Mouse (Mus musculus): ENCODE measurements around the gene Dera.
A peak's percentile ranks its signal among the peaks of the same experiment; 100 is the strongest.

The Dera gene

DNA sequence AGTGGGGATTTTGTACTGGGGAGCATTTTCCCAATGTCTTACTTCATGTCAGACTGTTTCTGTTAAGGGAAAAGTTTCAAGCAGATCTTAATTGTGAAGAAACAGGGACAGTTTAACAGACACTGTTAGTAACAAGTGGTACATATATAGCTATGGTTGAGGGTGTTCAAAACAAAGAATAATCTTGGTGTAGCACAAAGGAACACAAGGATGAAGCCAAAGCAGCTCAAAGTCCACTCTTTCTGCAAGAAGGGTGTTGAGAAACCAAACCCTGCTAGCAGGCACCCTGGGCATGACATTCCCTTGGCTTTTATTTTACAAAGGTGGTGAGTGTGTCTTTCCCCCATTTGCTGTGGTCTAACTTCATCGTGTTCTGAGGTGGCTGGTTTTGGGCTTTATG, 3.5 kb downstream of the Dera start:
- DNase-seq (ENCODE audit: low read depth, low spot score) = no peak

DNA sequence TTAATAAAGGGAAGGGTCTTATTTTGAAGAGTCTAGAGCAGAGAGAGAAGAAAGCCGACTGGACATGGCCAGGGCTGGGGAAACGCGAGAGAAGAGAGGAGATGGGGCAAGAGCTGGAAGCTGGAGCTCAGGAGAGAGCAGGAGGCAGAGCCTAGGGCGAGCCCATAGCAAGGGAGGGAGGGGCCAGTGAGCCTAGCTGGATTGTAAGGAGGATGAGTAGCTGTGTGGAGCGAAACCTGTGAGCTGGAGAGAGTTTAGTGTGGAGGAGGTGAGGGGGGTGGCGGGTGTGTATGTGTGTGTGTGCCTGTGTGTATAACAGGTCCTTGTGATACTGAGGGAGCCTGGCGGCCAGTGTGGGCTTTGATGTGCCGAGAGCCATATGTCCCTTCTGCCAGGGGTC, 5.3 kb downstream of the Dera start:
- DNase-seq (ENCODE audit: low read depth, low spot score) = no peak

DNA sequence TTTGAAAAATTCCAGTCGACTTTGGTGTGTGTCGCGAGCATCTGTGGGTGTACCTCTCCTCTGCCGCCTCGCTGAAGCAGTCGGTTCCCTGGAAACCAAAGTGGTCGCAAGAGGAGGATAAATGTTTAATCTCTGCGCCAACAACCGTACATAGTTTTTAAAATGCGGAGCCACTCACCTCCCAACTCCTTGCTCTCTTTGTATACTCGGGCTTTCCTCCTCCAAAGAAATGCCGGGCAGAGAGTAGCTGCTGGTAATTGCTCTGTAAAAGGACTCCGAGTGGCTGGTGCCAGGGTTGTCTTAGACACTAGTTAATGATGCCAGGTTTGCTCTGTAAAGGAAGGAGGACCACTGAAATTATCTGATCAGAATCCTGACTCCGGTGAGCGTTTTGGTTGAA, 6.6 kb downstream of the Dera start:
- DNase-seq (ENCODE audit: low read depth, low spot score) = no peak

DNA sequence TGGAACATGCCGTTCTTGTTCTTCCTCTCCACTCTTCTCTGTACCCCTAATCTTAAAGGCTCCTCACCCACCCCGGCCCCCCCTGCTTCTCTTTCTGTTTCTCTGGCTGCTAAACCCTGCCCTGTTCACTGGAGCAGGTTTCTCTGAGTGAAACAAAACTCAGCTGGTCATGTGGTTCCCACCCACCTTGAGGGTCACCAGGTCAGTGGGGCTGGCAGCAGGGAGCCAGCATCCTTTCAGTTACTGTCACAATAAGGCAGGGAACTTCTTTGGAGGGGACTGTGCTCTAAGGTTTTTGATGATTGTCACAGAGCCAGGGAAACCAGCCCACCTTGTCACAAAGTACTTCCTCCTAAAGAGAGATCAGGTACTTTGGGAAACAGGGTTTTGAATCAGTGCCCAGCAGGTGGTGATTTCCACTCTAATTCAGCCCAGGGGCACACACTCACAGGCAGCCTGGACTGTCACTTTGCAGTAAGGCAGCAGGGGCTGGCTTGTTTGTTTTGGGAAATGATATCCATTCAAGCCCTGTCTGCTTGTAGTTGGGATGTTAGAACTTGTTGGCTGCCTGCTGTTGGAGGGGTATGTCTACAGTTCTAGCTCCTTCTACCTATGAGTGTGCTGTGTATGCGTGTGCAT, 10.3 kb downstream of the Dera start:
- no peak for DNase-seq (ENCODE audit: low read depth, low spot score)

DNA sequence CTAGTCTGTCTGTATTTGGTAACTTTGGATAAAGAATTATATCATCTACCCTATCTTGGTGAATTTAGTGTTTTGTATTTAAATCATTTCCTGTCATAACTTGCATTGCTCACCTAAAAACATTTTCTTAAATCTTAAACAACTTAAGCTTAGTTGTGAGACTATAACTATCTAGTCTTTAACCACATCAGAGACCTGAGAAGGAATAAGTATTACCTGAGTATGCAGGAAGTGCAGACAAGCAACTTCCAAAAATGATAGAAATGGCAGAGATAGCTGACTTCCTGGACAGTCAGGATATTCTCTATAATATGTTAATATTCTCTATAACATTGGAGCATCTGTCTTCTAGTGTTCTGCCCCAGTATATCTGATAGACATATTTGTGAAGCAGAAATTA, 11.8 kb downstream of the Dera start:
- DNase-seq (ENCODE audit: low read depth, low spot score) = no peak

- no peak for DNase-seq (ENCODE audit: low read depth, low spot score)
Measured at GRCm38 (mm10) chr6:137771621-137772250, 17.4 kb downstream of the Dera start.

DNA sequence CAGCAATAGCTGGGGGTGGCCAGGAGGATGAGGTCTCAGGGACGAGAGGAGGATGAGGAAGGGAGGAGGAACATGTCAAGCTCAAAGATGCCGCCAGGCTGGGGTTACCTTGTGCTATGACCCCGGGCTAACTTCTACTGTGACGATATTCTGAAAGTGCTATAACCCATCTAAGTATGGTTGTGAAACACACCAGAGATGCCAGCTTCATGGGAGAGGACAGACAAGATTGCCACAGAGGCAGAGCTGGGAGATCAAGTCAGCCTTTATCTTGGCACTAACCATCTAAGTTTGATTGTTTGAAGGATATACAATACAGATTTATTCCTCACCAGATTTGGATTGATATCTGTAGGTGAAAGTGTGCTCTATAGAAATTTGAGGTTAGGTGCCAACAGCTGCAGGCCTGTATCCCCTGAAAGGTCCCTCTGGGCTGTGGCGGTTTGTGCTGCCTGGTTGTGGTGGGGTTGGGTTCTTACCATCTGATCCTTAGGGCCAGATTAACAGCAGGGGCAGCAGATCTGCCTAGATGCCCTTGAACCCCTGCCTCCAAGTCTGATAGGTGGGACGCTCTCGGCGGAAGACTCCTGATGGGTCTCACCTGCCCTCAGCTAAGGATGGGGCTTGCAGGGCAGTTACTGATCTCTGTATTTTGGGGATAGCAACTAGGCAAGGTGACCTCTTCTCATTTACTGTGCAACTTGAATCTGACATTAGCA, 18.7 kb downstream of the Dera start:
- no peak for DNase-seq (ENCODE audit: low read depth, low spot score)

DNA sequence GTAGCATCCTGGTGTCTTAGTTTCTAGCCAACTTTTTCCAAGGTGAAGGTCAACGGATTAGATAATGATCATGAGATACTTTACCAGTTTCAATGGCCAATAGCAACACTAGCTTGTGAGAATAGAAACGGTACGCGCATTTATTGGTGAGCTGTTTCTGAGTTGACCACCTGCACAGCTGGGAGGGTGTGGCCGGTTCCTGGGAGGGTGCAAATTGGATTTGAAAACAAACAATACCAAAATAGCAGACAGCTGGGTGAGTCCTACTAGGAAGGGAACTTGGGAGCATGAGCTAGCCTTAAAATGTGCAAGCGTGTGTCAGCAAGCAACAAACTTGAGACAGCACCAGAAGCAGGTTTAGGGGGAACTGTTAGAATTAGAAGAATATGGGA, 19.3 kb downstream of the Dera start:
- DNase-seq (ENCODE audit: low read depth, low spot score) = no peak

GRCm38 (mm10) chr6:137774166-137774565, 19.8 kb downstream of the Dera start:
- no peak for DNase-seq (ENCODE audit: low read depth, low spot score)

GRCm38 (mm10) chr6:137775159-137775558, 20.8 kb downstream of the Dera start:
- DNase-seq (ENCODE audit: low read depth, low spot score) = no peak

DNA sequence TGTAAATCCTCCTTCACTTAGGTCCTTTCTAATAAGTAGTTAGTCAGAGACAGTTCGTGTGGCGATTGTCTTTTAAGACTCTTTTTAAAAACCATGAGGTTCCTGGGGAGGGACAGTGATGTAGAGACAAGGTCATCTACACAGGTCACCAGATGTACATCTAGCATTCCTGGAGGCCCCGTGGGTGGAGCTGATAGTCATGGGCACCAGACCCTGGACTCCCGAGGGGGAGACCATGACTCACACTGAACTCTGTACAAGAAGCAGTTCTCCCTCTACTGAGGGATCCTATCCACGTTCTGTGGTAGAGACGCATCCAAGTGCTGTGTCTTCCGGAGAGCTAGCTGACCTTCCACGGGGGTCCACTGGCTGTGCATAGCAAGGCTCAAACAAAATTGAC, 22.6 kb downstream of the Dera start:
- no peak for DNase-seq (ENCODE audit: low read depth, low spot score)

DNA sequence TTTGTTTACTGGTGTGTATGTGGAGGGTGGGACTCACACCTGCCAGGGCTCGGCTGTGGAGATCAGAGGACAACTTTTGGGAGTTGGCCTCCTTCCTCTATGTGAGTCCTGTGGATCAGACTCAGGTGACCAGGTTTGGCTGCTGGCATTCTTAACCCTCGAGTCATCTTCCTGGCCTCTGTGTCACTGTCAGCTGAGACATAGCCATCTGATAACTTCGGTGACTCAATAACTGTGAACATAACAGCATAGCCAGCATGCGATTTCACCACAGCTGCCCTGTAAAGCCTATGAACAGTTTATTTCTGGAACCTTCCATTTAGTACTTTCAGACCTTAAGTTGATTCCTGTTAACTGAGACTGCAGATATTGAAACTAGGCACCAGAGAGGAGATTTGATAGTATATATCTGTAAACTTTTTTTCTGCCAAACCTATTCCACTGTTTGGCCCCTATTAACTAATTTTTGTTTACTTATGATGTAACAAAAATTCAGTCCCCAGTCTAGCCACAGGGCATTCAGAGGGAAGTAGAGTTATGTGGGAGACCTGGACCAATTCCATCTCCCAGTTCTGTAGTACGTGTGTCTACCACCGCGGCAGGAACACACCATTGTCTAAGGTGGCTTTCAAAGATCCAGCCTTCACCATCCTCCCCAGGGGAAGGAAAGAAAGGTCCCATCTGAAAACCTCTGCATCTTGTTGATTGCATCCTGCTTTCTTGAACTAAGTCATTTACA, 29.7 kb downstream of the Dera start:
- no peak for DNase-seq (ENCODE audit: low read depth, low spot score)

GRCm38 (mm10) chr6:137788976-137789590, 34.7 kb downstream of the Dera start:
- DNase-seq (ENCODE audit: low read depth, low spot score) = no peak

DNA sequence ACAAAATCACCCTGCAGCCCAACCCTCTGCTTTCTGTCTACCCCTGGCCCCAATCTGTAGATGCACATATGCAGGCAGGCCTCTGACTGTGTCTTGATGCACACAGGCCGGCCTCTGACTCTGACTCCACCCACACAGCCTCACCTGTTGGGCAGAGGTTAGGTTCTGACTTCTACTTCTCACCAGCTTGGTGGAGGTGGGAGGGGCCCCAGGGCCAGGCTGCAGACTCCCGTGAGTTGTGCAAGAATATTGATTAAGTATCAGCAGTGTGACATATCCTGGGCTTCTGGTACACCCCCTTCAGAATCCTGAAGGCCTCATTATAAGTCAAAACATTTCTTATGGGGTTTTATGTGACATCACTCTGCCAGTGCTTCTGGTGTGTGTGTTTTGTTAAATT, 35.3 kb downstream of the Dera start:
- no peak for DNase-seq (ENCODE audit: low read depth, low spot score)

DNA sequence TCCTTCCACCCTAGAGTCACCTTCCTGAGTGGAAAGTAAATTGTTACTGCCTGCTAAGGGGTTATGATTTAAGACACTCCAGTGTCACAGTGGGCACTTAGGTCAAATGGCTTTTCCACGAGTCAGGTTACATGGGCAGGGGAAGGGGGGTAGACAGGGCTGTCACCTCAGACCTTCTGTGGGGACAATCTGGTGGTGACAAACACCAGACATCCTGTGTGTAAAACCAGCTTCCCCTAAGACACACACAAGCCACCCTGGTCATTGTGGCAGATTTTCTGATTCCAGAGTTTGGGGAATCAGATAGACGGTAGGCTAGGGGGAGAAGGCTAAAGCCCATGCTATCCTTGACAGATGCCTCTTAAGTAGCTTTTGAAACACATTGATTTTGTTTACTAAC, 41.1 kb downstream of the Dera start:
- DNase-seq (ENCODE audit: low read depth, low spot score) = no peak

- peak; percentile 9 for DNase-seq (ENCODE audit: low read depth, low spot score)
Measured at GRCm38 (mm10) chr6:137796596-137797567, 42.5 kb downstream of the Dera start.

DNA sequence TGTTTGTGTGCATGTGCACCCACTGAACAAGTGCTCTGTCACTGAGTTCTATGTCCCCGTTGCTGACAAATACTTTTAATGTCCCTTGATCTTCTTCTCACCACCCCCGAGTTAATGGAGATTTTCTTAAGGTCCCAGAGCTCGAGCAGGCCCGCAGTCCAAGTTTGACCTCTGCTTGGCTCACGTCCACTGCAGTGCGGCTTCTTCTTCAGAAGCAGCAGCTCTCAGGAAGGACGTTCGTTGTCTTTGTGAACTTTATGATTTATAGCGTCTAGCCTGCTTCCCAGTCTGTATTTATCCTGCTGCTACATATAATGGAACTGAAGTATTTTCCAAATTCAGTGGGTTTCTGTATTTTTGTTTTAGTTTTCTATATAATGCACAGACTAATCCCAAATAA, 44.9 kb downstream of the Dera start:
- no peak for DNase-seq (ENCODE audit: low read depth, low spot score)

GRCm38 (mm10) chr6:137803456-137804005, 49.2 kb downstream of the Dera start:
- no peak for DNase-seq (ENCODE audit: low read depth, low spot score)

DNA sequence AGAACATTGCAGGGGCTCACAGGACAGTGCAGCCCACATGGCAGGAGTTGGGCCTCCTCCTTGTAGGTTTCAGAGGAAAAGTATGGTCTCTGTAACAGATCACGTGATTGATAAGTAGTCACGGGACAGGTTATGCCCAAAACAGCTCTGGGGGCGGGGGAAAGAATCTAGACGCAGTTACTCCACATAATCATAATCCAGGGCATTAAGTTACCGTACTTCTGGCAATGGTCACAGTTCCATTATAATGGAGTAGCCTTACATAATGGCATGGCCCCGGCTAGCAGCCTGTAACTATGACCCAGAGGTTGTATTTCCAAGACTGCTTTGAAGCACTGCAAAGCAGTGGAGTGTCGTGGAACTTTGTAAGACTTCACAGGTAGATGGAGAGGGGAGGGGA, 49.8 kb downstream of the Dera start:
- no peak for DNase-seq (ENCODE audit: low read depth, low spot score)

- no peak for DNase-seq (ENCODE audit: low read depth, low spot score)
Measured at GRCm38 (mm10) chr6:137804606-137805005, 50.3 kb downstream of the Dera start.

- DNase-seq (ENCODE audit: low read depth, low spot score) = no peak
Measured at GRCm38 (mm10) chr6:137806342-137806741, 52.0 kb downstream of the Dera start.

Measured in telencephalon, adult 2 months (tissue).